Mouse (Mus musculus) testis, postnatal 10 days (tissue): ENCODE data around the gene Gpr68.
A peak's percentile ranks its signal among the peaks of the same experiment; 100 is the strongest.

Experiments used
- DNase-seq: peaks from one replicate; pipeline ENCODE4 v3.0.0; 2021; ENCODE audit warnings: low spot score

Gene Gpr68

GRCm38 (mm10) chr12:100868049-100868622 is 39.9 kb downstream of the Gpr68 start:
- DNase-seq: no peak

- no peak for DNase-seq
Observed at GRCm38 (mm10) chr12:100867097-100867496, 40.9 kb downstream of the Gpr68 start.

- no peak for DNase-seq
Observed at GRCm38 (mm10) chr12:100865509-100866078, 42.4 kb downstream of the Gpr68 start.

- no peak for DNase-seq
Observed at GRCm38 (mm10) chr12:100865072-100865471, 42.9 kb downstream of the Gpr68 start.

GRCm38 (mm10) chr12:100862856-100863446 is 45.0 kb downstream of the Gpr68 start:
- no peak for DNase-seq

GRCm38 (mm10) chr12:100862272-100862671 is 45.7 kb downstream of the Gpr68 start:
- no peak for DNase-seq

- DNase-seq: no peak
Observed at GRCm38 (mm10) chr12:100857791-100858190, 50.2 kb downstream of the Gpr68 start.

- no peak for DNase-seq
Observed at GRCm38 (mm10) chr12:100856337-100856736, 51.7 kb downstream of the Gpr68 start.

- no peak for DNase-seq
Observed at GRCm38 (mm10) chr12:100852370-100852769, 55.6 kb downstream of the Gpr68 start.

GRCm38 (mm10) chr12:100849421-100850138 is 58.4 kb downstream of the Gpr68 start:
- DNase-seq: no peak

- no peak for DNase-seq
Observed at GRCm38 (mm10) chr12:100847437-100848080, 60.4 kb downstream of the Gpr68 start.

GRCm38 (mm10) chr12:100846566-100846965 is 61.4 kb downstream of the Gpr68 start:
- DNase-seq: no peak

- DNase-seq: no peak
Observed at GRCm38 (mm10) chr12:100845829-100846228, 62.2 kb downstream of the Gpr68 start.

GRCm38 (mm10) chr12:100844546-100844945 is 63.5 kb downstream of the Gpr68 start:
- no peak for DNase-seq

- no peak for DNase-seq
Observed at GRCm38 (mm10) chr12:100843171-100843570, 64.8 kb downstream of the Gpr68 start.

GRCm38 (mm10) chr12:100841211-100841792 is 66.7 kb downstream of the Gpr68 start:
- peak; percentile 89 for DNase-seq

- no peak for DNase-seq
Observed at GRCm38 (mm10) chr12:100839926-100840325, 68.1 kb downstream of the Gpr68 start.

GRCm38 (mm10) chr12:100839079-100839600 is 68.9 kb downstream of the Gpr68 start:
- no peak for DNase-seq

GRCm38 (mm10) chr12:100837208-100837607 is 70.8 kb downstream of the Gpr68 start:
- no peak for DNase-seq

GRCm38 (mm10) chr12:100831629-100832325 is 76.2 kb downstream of the Gpr68 start:
- no peak for DNase-seq

GRCm38 (mm10) chr12:100831021-100831420 is 77.0 kb downstream of the Gpr68 start:
- peak; percentile 37 for DNase-seq
